Mouse (Mus musculus) lung, embryonic 14.5 days (tissue): ENCODE measurements around the gene Rragd. TPM values are rescaled to one million over a fixed set of nuclear protein-coding genes. Genes with fewer than 3 reads are reported as not detected.
A peak's percentile ranks its signal among the peaks of the same experiment; 100 is the strongest.

Source experiments
- ATAC-seq: fragments of 200-750 bp; cut with Nextera tagmentation; 2 replicates; pipeline ENCODE4 v1.8.0; 2017; ENCODE audit warnings: mild to moderate bottlenecking, moderate TSS enrichment, moderate library complexity; ENCODE audit not compliant: insufficient read depth
- DNase-seq: peaks from one replicate; pipeline ENCODE4 v3.0.0-alpha.2; 2015
- H3K27ac ChIP-seq: fragments of 300-500 bp; sonication (generic); 2 replicates; pipeline ENCODE4 v1.5.1; 2014; ENCODE audit warnings: low read depth, mild to moderate bottlenecking, moderate library complexity
- H3K27me3 ChIP-seq: fragments of 300-500 bp; sonication (generic); 2 replicates; pipeline ENCODE4 v1.6.1; 2014; ENCODE audit warnings: low read length, control low read depth; ENCODE audit not compliant: insufficient read depth
- H3K36me3 ChIP-seq: fragments of 300-500 bp; sonication (generic); 2 replicates; pipeline ENCODE4 v1.6.1; 2014; ENCODE audit warnings: control low read depth; ENCODE audit not compliant: insufficient read depth
- H3K4me1 ChIP-seq: fragments of 300-500 bp; sonication (generic); 2 replicates; pipeline ENCODE4 v1.6.1; 2014; ENCODE audit warnings: antibody characterized with exemption, control low read depth; ENCODE audit not compliant: insufficient read depth
- H3K4me2 ChIP-seq: fragments of 300-500 bp; sonication (generic); 2 replicates; pipeline ENCODE4 v1.6.1; 2014; ENCODE audit warnings: mild to moderate bottlenecking
- H3K4me3 ChIP-seq: fragments of 300-500 bp; sonication (generic); 2 replicates; pipeline ENCODE4 v1.5.1; 2014; ENCODE audit warnings: low read depth, low read length
- H3K9ac ChIP-seq: fragments of 300-500 bp; sonication (generic); 2 replicates; pipeline ENCODE4 v1.6.1; 2014
- H3K9me3 ChIP-seq: fragments of 300-500 bp; sonication (generic); 2 replicates; pipeline ENCODE4 v1.6.1; 2016; ENCODE audit warnings: low read depth, low read length, control low read depth
- CTCF ChIP-seq: IDR thresholded peaks from 2 replicates; pipeline ENCODE4 v1.5.1; 2016; ENCODE audit warnings: antibody characterized with exemption, low read depth
- WGBS: fragments of 180-500 bp; shearing (Covaris S2); extraction: QIAGEN DNeasy Blood & Tissue Kit; methylation state at CpG from one replicate; pipeline ENCODE4 v1.1.7; 2014; 5-methylcytosine and 5-hydroxymethylcytosine counted together
- polyA plus RNA-seq: library from polyadenylated mRNA; unstranded; fragments of >200 nt; fragmentation: Nextera tagmentation; extraction: Ambion mirVana; gene quantifications from 2 replicates; pipeline ENCODE4 v1.2.1, GENCODE M21; 2014

The Rragd gene
- polyA plus RNA-seq, 1 experiment from 2014 or later: 2.7 TPM

GRCm38 (mm10) chr4:33052055-33052454 is 69.2 kb downstream of the Rragd start:
- Histone ChIP-seq H3K4me3 (no peak overlapping the region), H3K9ac (no peak overlapping the region), H3K27ac (no peak overlapping the region), H3K9me3 (no peaks in the 10 kb centered on the region), H3K27me3 (no peaks in the 10 kb centered on the region), H3K36me3 (peaks cover 48% of the 10 kb centered on the region), H3K4me2 (no peak overlapping the region), H3K4me1 (no peaks in the 10 kb centered on the region)
- DNase-seq: no peak
- WGBS: 81% methylated on average over 3 of the region's 3 CpGs
- no peak for TF ChIP-seq CTCF
- ATAC-seq: no peak

DNA sequence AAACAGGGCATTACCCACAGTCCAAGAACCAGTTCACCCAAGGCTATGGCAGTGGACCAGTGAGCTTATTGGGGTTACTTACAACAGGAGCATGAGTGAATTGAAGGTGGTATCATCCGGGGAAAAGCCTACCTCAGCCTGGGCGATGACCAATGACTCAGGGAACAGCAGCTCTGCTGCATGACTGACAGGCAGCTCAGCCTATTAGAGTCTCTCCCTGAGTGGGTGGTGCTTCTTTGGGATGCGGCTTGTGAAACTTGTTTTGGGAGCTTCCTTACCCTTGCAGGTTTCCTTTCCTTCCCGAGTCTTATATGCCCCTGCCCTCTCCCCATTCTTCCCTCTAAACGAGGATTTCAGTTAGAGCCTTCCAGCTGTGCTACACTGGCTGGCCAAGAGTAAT is 69.8 kb downstream of the Rragd start:
- DNase-seq (peak; percentile 21), ATAC-seq (no peak)
- TF ChIP-seq CTCF: no peak
- Histone ChIP-seq H3K4me2 (no peak overlapping the region), H3K9ac (no peak overlapping the region), H3K36me3 (peaks cover 45% of the 10 kb centered on the region), H3K4me3 (no peak overlapping the region), H3K27ac (no peak overlapping the region), H3K9me3 (no peaks in the 10 kb centered on the region), H3K27me3 (no peaks in the 10 kb centered on the region), H3K4me1 (no peaks in the 10 kb centered on the region)
- whole genome bisulfite sequencing: 80% methylated on average over 5 of the region's 5 CpGs

GRCm38 (mm10) chr4:33054426-33054825 is 71.6 kb downstream of the Rragd start:
- H3K9ac ChIP-seq: no peak overlapping the region
- DNase-seq (no peak), ATAC-seq (no peak)
- no peak for TF ChIP-seq CTCF
- no peaks in the 10 kb centered on the region for H3K4me1 ChIP-seq
- H3K4me3 ChIP-seq: no peak overlapping the region
- no peak overlapping the region for H3K4me2 ChIP-seq
- peaks cover 29% of the 10 kb centered on the region for H3K36me3 ChIP-seq
- no peaks in the 10 kb centered on the region for H3K27me3 ChIP-seq
- H3K9me3 ChIP-seq: no peaks in the 10 kb centered on the region
- H3K27ac ChIP-seq: no peak overlapping the region

DNA sequence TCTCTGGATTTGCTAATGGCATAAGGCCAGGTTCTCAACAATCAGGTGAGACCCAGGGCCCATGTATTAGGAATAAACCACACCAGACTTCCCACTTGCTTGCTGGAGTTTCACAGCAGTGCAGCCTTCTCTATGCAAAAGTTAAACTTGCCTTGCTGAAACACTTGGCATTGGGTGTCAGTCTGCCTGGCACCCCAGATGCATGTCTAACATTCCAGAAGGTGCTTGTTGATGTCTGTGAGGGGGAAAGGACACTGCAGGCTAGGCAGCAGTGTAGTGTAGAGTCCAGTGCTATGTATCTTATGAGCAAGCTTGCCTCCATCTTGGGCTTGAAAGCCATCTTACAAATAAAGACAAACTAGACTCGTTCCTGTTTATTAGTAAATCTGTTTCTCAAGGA is 73.5 kb downstream of the Rragd start:
- WGBS: 88% methylated on average over 1 of the region's 1 CpGs
- ATAC-seq: no peak
- Histone ChIP-seq H3K4me3 (no peak overlapping the region), H3K9ac (no peak overlapping the region), H3K27me3 (no peaks in the 10 kb centered on the region), H3K36me3 (peaks cover 17% of the 10 kb centered on the region; the same call in 1 of the 2 replicates), H3K27ac (no peak overlapping the region), H3K4me2 (no peak overlapping the region), H3K9me3 (no peaks in the 10 kb centered on the region), H3K4me1 (no peaks in the 10 kb centered on the region)
- no peak for DNase-seq
- TF ChIP-seq CTCF: no peak

DNA sequence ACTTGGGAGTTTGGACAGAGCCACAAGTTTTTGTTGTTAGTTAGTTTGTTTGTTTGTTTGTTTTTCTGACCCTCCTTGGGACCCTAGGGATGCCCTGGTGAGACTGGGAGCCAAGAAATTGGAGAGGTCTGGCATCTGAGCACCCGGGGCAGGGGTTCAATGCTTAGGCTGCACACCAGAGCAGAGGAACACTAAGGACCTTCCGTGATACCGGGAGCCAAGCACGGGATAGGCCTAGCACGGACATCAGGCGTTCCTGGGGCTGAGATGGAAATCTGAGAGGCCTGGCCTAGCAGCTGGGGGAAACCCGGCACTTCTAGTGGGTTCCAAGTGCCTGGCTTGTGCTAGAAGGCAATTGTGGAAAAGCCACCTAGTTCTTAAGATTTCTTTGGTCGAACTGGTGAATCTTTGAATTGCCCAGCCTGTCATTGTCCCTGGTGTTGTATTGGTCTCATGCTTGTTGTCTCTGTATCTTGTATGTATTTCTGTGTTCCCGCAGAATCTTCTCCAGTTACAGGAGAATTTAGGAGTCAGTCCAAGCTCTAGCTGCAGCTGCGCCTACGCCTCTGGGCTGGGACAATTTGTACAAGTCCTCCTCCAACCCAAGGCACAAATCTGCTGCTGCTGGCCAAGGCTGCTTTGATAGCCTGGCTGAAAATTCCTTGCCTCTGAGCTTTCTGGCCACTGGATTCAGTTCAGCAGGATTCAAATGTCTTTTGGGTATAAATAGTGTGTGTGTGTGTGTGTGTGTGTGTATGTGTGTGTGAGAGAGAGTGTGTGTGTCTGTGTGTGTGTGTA is 75.3 kb downstream of the Rragd start:
- ATAC-seq: peak; percentile 49; the same call in 1 of the 2 replicates

DNA sequence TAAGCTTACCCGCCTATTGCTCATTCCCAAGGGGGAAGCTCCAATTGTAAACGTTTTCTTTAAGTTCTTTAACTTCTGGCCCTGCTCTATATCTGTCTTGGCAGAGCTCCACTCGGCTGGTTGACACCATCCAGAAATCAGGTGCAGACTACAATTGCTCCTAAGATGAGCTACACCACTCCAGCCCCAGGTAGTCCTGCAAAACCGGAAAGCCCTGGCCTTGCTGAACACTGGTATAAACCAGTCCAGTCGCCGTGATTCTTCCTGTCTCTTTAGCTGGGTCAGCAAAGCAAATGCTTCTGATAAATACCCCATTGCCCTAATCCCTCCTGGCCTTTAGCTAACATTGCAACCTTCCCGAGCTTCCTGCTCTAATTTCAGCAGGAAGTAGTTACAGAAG is 78.3 kb downstream of the Rragd start:
- ATAC-seq: no peak
- Histone ChIP-seq H3K27ac (no peak overlapping the region), H3K9ac (no peak overlapping the region), H3K4me1 (no peaks in the 10 kb centered on the region), H3K4me3 (no peak overlapping the region), H3K4me2 (no peak overlapping the region), H3K9me3 (no peaks in the 10 kb centered on the region), H3K27me3 (no peaks in the 10 kb centered on the region), H3K36me3 (no peaks in the 10 kb centered on the region)
- peak; percentile 8 for DNase-seq
- TF ChIP-seq CTCF: no peak
- WGBS: 35% methylated on average over 7 of the region's 7 CpGs

More for the DNA sequence above, 75.3 kb downstream of the Rragd start:
- Histone ChIP-seq H3K4me2 (no peak overlapping the region), H3K4me1 (no peaks in the 10 kb centered on the region), H3K9ac (no peak overlapping the region), H3K36me3 (peaks cover 3% of the 10 kb centered on the region; the same call in 1 of the 2 replicates), H3K27me3 (no peaks in the 10 kb centered on the region), H3K4me3 (no peak overlapping the region), H3K9me3 (no peaks in the 10 kb centered on the region), H3K27ac (no peak overlapping the region)
- WGBS: 52% methylated on average over 11 of the region's 11 CpGs
- DNase-seq: peak; percentile 41
- TF ChIP-seq CTCF: no peak

- no peaks in the 10 kb centered on the region for H3K4me1 ChIP-seq
- no peaks in the 10 kb centered on the region for H3K27me3 ChIP-seq
- no peak within 1 kb of the TSS for H3K27ac ChIP-seq
- no peak for ATAC-seq
- H3K9me3 ChIP-seq: no peaks in the 10 kb centered on the region
- no peak within 1 kb of the TSS for H3K4me3 ChIP-seq
- no peak within 1 kb of the TSS for H3K9ac ChIP-seq
- H3K36me3 ChIP-seq: no peaks in the 10 kb centered on the region
- no peak for TF ChIP-seq CTCF
- no peak for DNase-seq
- no peak within 1 kb of the TSS for H3K4me2 ChIP-seq
- WGBS: 80% methylated on average over 4 of the region's 4 CpGs
Observed at GRCm38 (mm10) chr4:33062981-33063380, 80.1 kb downstream of the Rragd start, which contains the start of gene Gabrr2. Gabrr2 (plus strand) TSS chr4:33062999.
